ENCODE assay signal across 16 mouse cellular contexts in genomic region chr12:53749375-53749774, GRCm38 (mm10).
A peak's percentile ranks its signal among the peaks of the same experiment; 100 is the strongest.
DNase-seq lines count a peak whose midpoint lies in the region; ATAC-seq and TF ChIP-seq lines count a peak whose summit lies in the region.
"Had no signal": no experiment of that assay in that cellular context is flagged by ENCODE, and none has a peak within 500 bp of the region (broad histone marks: within the 10 kb centered on the region; RNA-seq: fewer than 3 reads in every experiment).

No protein-coding gene starts in this region.

- peaks cover 36% of the 10 kb centered on the region for H3K4me1 ChIP-seq in forebrain, embryonic 12.5 days
- peaks cover 40% of the 10 kb centered on the region for H3K4me1 ChIP-seq in forebrain, embryonic 10.5 days

- peak; percentile 23; the same call in 1 of the 2 replicates for ATAC-seq in forebrain, embryonic 12.5 days (ENCODE audit: low FRiP score)
- ATAC-seq: Patski had no signal

- no peak overlapping the region for H3K27ac ChIP-seq in forebrain, embryonic 12.5 days
- H3K27ac ChIP-seq in forebrain, embryonic 10.5 days, result no peak overlapping the region
- H3K27ac ChIP-seq: midbrain, embryonic 12.5 days had no signal

- H3K4me2 ChIP-seq in forebrain, embryonic 12.5 days, result no peak overlapping the region
- H3K4me2 ChIP-seq: heart, embryonic 12.5 days; midbrain, embryonic 12.5 days had no signal

- WGBS in forebrain, embryonic 12.5 days, result 84% methylated on average over 4 of the region's 4 CpGs
- 92% methylated on average over 4 of the region's 4 CpGs for WGBS in forebrain, embryonic 10.5 days

- intact Hi-C loops in left cerebral cortex, postnatal 36 days (cut with DNase I), result no loop called here

- no peak overlapping the region for H3K9ac ChIP-seq in forebrain, embryonic 12.5 days
- H3K9ac ChIP-seq: heart, embryonic 12.5 days; midbrain, embryonic 12.5 days had no signal

- no peaks in the 10 kb centered on the region for H3K27me3 ChIP-seq in forebrain, embryonic 12.5 days
- H3K27me3 ChIP-seq in forebrain, embryonic 10.5 days (ENCODE audit: poor library complexity, severe bottlenecking), result peaks cover 18% of the 10 kb centered on the region
- H3K27me3 ChIP-seq: heart, embryonic 12.5 days; midbrain, embryonic 12.5 days; Patski had no signal

- no peak for TF ChIP-seq POLR2A in brain, embryonic 14.5 days (IDR thresholded peaks at IDR 0.05; ENCODE audit: borderline replicate concordance, extremely low read depth, insufficient read depth, insufficient read length, poor library complexity, severe bottlenecking)

- no peaks in the 10 kb centered on the region for H3K36me3 ChIP-seq in forebrain, embryonic 12.5 days (replicated peaks)
- H3K36me3 ChIP-seq in forebrain, embryonic 10.5 days (replicated peaks), result no peaks in the 10 kb centered on the region
- H3K36me3 ChIP-seq: heart, embryonic 12.5 days; midbrain, embryonic 12.5 days had no signal

- no peak overlapping the region for H3K4me3 ChIP-seq in forebrain, embryonic 12.5 days (replicated peaks)
- no peak overlapping the region for H3K4me3 ChIP-seq in forebrain, embryonic 10.5 days
- H3K4me3 ChIP-seq: heart, embryonic 12.5 days; midbrain, embryonic 12.5 days had no signal

- H3K9me3 ChIP-seq in forebrain, embryonic 12.5 days, result no peaks in the 10 kb centered on the region
- H3K9me3 ChIP-seq in forebrain, embryonic 10.5 days, result no peaks in the 10 kb centered on the region
- H3K9me3 ChIP-seq: heart, embryonic 12.5 days; midbrain, embryonic 12.5 days had no signal

- no peak for DNase-seq in forebrain, embryonic 10.5 days (ENCODE audit: extremely low spot score, low spot score)
- DNase-seq in left cerebral cortex, adult 9 months (ENCODE audit: low spot score in 2 of 2), result peak; percentile 32 to 36
- DNase-seq in left cerebral cortex, postnatal 36 days (ENCODE audit: low spot score in 2 of 2), result no peak
- peak; percentile 92 for DNase-seq in brain, embryonic 14.5 days (ENCODE audit: low read depth)
- DNase-seq in layer of hippocampus, adult 9-11 months, result peak; percentile 66
- DNase-seq in adrenal gland, adult 8-10 months, result no peak
- no peak for DNase-seq in retina, postnatal 1 day
- DNase-seq: embryo, embryonic 11 days; kidney, adult 18-20 months; kidney, postnatal 36 days; lung, adult 2 months; lung, postnatal 4 days had no signal

- no peak for TF ChIP-seq CTCF in brain, embryonic 14.5 days (IDR thresholded peaks at IDR 0.05; ENCODE audit: borderline replicate concordance, extremely low read depth, insufficient read depth, insufficient read length)

Comparison
In these comparisons a context has a peak if more than half of its experiments do, and no peak if none do; other contexts are left out.
1. DNase-seq: peak in left cerebral cortex, adult 9 months (2 of 2), brain, embryonic 14.5 days (single experiment) and layer of hippocampus, adult 9-11 months (single experiment); none in forebrain, embryonic 10.5 days (single experiment), left cerebral cortex, postnatal 36 days (0 of 2), adrenal gland, adult 8-10 months (single experiment) and retina, postnatal 1 day (single experiment).